Mouse (Mus musculus): ENCODE measurements around the gene Scgb1a1. TPM values are rescaled to one million over a fixed set of nuclear protein-coding genes. Genes with fewer than 3 reads are reported as not detected.
"Not testable (repeated sequence)": the region's sequence is repeated elsewhere in the genome, so short reads cannot be mapped to it uniquely, and the experiment has no call there.

Gene Scgb1a1
- total RNA-seq, 2 experiments from 2014 or later: not detected

DNA sequence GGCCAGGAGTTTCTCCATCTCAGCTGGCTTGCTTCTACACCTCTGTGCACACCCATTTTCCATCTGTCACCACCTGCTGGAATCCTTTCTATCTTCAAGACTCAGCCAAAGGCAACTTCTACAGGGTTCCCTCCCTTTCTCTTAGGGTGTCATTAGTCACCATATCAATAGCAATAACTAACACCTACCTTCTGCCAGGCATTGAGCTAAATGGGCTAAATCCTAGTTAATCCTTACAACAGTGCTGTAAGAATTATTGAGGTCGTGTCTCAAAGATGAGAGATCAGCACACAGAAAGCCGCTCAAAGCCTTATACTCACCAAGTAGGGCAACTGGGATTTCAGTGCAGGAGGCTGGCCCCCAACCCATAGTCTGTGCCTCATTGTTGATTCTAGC, 13.3 kb upstream of the Scgb1a1 start:
- DNase-seq (ENCODE audit: extremely low spot score in 1 of 2, low spot score in 1 of 2): no peak

DNA sequence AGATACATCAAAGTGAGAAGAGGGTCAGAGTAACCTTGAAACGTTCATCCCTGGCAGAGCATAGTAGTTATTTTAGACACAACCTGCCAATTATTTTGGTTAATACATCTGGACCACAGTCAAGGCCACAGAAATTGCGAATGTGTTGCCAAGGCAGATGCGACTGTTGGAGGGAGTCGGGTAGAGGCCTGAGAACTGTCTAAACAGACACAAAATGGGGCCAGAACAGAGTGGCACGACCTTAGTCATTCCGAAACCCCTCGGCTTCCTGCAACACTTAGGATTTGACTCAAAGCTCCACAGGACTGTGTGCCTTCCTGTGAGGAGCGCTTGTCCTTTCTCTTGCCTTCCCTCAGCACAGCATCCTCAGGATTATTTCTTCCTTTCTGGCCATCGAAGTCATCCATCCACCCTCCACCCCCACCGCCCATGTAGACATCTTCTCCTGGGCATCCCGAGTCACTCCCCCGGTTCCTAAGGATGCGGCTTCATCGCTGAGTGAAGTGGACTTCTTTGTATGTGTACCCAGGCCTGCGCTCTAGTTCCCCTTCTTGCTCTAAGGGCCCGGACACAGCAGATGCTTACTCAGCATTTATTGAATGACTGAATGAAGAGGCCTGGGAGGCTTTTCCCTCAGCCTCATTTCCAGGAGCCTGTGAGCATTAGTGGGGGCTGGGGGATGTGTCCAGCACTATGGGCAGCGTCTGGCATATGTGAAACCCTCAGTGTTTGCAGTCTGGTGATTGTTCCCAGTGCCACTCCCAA, 12.7 kb upstream of the Scgb1a1 start:
- no peak for DNase-seq (ENCODE audit: extremely low spot score in 1 of 2, low spot score in 1 of 2)

GRCm38 (mm10) chr19:9099751-9100150, 12.0 kb upstream of the Scgb1a1 start:
- DNase-seq (ENCODE audit: extremely low spot score in 1 of 2, low spot score in 1 of 2): no peak

GRCm38 (mm10) chr19:9097441-9097840, 9.7 kb upstream of the Scgb1a1 start:
- no peak for DNase-seq (ENCODE audit: extremely low spot score in 1 of 2, low spot score in 1 of 2)

DNA sequence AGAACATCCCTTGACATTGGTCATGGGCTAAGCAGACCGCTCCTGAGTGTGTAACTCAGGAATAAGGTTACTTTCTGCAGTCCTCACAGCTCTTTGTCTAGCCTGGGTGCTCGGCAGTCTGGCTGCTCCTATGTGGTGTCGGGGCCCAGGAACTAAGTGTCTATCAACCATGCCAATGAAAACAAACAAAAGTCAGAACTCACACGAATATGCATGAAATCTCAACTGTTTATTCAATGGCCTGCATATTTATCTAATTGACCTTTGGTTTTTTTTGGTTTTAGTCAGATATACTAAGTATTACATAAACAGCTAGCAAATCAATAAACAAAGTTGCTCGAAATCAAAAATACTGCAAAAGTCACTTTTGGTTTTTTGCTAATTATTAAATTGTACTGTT, 7.4 kb upstream of the Scgb1a1 start:
- no peak for DNase-seq (ENCODE audit: extremely low spot score in 1 of 2, low spot score in 1 of 2)

DNA sequence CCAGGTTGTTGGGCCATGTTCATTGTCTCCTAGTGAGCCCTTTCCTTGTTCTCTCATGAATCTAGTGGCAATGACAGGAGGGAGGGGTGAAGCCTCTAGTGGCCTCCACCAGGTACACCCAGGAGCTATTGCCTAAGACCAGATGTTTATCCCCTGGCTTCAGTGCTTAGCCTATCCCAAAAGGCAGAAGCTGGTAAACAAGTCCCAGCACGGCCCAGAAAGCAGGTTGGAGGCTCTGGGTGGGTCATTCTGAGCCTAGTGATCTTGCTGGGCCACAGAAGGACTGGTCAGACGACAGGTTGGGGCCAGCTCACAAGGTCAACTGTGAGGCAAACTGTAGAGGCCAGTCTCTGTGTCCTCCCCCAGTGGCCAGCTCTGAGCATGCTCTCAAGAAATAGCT, 3.0 kb upstream of the Scgb1a1 start:
- no peak for DNase-seq (ENCODE audit: extremely low spot score in 1 of 2, low spot score in 1 of 2)

DNA sequence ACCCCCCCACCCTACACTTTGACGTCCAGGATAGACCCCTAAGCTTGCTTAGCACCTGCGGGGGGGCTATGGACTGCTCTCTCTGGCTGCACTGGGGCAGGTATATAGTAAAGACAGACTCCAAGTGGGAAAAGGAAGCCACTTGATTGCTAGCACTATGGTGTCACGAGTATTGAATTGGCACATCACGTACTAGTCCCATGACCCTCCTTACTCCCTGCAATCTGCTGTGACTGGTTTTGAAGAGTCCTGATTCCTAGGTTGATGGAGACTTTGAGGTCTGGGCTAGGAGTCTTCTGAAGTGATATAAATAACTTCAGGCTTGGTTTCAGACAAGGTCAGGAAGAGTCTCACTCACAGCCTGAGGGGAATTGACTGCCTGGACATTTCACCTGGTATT, 2.4 kb upstream of the Scgb1a1 start:
- no peak for DNase-seq (ENCODE audit: extremely low spot score in 1 of 2, low spot score in 1 of 2)

DNA sequence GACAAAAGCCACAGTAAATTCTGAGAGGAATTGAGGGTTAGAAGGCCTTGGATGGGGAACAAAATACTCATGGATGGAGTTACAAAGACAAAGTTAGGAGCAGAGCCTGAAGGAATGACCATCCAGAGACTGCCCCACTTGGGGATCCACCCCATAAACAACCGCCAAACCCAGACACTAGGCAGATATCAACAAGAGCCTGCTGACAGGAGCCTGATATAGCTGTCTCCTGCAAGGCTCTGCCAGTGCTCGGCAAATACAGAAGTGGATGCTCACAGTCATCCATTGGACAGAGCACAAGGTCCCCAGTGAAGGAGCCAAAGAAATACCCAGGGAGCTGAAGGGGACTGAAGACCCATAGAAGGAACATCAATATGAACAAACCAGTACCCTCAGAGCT, 3.9 kb downstream of the Scgb1a1 start:
- not testable (repeated sequence) for DNase-seq (ENCODE audit: extremely low spot score in 1 of 2, low spot score in 1 of 2)

GRCm38 (mm10) chr19:9083010-9083355, 4.8 kb downstream of the Scgb1a1 start:
- DNase-seq (ENCODE audit: extremely low spot score in 1 of 2, low spot score in 1 of 2): no peak

- peak; percentile 72 to 81 for DNase-seq (ENCODE audit: extremely low spot score in 1 of 2, low spot score in 1 of 2)
Observed at GRCm38 (mm10) chr19:9082191-9083009, 5.4 kb downstream of the Scgb1a1 start.

DNA sequence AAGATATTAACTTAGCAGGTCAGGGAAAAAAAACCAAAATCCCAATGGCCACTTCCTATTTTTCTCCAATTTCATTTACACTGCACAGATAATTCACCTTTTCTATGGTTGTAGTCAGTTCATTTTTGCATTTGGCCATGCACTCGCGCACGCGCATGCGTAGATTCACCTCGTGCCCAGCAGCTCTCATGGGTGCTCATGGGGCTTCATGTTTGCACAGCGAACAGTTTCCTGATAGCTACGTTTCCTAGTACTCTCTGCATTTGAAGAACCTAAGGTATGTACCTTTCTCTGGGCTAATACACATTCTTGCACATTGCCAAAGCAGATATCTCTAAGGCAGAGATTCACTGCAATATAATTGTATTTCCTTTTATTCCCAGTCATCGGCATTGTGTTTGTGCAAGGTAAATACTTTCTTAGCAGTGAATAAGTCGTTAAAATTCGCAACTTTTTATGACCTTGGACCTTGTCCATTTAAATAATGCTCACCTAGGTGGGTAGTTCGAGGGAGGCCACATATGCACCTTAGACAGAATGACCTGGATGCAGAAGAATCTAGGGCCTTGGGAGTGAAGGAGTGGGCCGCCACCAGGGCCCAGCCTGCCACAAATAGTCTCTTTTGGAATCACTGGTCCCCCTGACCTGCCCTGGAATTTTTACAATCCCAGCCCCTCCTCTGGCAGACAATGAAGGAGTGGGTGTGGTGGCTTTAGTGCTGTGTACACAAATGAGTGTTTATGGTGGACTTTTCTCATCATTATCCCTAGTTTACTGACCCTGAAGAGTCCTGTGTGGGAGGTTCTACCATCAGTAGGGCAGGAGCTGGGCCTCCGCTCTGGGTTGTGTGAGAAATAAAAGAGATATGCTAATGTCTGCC, 6.2 kb downstream of the Scgb1a1 start:
- DNase-seq (ENCODE audit: extremely low spot score in 1 of 2, low spot score in 1 of 2): no peak

DNA sequence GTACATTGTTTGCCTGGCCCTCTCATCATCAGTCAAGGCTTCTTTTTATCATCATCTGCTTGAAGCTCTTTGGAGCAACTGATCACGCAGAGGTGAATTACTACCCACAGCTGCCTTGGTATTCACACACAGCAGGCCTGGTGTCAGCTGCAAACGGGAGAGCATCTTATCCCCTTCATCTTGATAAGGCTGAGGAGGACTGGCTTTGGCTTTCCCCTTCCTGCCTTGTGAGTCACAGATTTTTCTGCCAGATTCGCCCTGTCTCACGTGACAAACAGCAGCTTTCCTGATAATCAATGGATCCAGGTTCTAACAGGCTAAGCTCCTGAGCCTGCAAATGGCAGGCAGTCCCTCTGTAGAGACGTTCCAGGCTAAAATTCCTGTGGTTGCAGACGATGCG, 7.8 kb downstream of the Scgb1a1 start:
- DNase-seq (ENCODE audit: extremely low spot score in 1 of 2, low spot score in 1 of 2): no peak

- no peak for DNase-seq (ENCODE audit: extremely low spot score in 1 of 2, low spot score in 1 of 2)
Observed at GRCm38 (mm10) chr19:9076982-9077660, 10.6 kb downstream of the Scgb1a1 start.

- DNase-seq (ENCODE audit: extremely low spot score in 1 of 2, low spot score in 1 of 2): no peak
Observed at GRCm38 (mm10) chr19:9076035-9076434, 11.7 kb downstream of the Scgb1a1 start.

DNA sequence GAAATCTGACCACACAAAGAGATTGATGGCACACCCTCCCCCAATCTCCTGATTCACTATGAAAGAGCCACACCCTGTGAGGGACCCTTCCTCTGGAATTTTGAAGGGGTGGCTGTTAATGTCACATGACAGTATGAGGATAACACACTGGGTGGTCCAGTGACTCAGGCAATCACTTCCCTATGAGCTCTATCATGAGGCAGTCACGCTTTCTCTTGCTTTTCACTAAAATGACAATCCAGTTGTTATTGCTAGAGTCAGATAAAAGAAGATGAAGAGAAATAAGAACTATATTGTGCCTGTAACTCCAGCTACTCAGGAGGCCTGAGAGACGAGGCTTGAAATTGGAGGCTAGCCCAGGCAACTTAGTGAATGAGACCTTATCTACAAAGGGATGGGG, 12.2 kb downstream of the Scgb1a1 start:
- no peak for DNase-seq (ENCODE audit: extremely low spot score in 1 of 2, low spot score in 1 of 2)

DNA sequence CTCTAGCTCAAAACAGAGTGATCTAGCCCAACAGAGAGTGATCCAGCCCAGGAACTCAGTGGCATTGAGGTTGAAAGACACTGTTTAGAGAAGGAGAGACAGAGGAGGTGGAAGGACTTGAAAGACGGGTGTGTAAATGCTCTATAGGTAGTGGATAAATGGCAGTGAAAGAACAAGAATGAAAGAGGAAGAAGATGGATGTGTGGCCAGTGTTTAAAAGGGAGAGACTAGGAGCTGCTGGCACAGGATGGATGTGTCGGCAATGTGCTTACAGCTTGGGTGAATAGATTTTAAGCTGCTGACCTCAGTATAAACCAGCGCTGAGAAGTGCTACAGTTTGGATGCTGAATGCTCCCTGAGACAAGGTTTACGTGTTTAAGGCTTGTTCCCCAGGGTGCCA, 13.3 kb downstream of the Scgb1a1 start:
- no peak for DNase-seq (ENCODE audit: extremely low spot score in 1 of 2, low spot score in 1 of 2)

GRCm38 (mm10) chr19:9073776-9074411, 13.9 kb downstream of the Scgb1a1 start:
- no peak for DNase-seq (ENCODE audit: extremely low spot score in 1 of 2, low spot score in 1 of 2)

DNA sequence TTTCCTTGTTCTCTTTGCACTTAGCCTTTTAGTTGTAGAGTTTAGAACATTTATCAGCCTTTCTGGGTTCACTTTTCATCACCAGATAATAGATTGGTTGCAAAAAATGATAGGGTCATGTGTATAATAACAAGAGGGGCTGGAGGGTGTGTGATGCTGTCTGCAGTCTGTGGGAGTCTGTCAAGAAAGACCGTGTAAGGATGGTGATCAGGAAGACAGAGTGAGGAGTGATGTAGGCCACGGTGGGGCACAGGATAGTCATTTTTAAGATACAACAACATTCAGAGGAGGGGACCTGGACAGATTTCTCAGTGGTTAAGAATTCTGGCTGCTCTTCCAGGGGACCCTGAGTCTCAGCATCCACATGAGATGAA, 15.6 kb downstream of the Scgb1a1 start:
- no peak for DNase-seq (ENCODE audit: extremely low spot score in 1 of 2, low spot score in 1 of 2)

GRCm38 (mm10) chr19:9071456-9072156, 16.2 kb downstream of the Scgb1a1 start:
- DNase-seq (ENCODE audit: extremely low spot score in 1 of 2, low spot score in 1 of 2): no peak
